Mouse (Mus musculus) regulatory T cell (primary cell): ENCODE results near the gene Mms19.

ENCODE experiments used
- in situ Hi-C: fragments of 300-600 bp; cut with MboI, MseI; formaldehyde crosslinking; loops from one replicate; pipeline ENCODE4 v1.15.1; 2025; ENCODE audit warnings: high pct_unique_total_duplicates

The Mms19 gene

DNA sequence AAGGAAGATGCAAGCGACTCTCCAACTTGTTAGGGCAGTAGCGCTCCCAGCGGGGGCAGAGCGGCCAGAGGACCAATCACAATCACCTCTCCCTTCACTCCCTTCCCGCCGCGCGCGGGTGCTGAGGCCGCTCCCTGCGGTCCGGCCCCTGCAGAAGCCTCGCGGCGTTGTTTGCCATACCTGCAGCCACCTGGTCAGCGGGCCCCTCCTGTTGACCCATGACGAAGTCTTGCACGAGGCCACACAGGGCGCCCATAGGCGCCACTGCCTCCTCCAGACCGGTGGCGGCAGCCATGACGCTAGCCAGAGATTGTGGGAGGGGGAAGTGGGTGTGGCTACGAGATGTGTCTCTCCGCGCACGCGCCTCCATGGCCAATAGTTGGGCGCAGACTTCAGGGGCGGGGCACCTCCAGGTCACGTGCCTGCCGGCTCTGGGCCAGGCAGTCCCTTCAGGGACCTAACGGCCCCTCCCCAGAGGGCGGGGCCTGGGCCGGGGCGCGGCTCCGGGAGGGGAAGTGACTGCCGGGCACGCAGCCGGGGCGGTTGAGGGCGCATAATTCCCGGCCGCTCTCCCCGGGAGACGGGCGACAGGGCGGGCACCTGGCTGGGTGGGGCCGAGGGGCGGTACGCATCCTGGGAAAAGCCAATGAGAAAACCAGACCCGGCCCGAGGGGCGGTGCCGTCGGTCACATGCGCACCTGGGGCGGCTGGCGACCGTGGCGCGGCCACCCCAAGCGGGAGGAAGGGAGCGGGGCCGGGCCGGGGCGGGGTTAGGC, at the start of gene Mms19:
TSS of gene Mms19 (minus strand) at position 339 of the 776 bp plus-strand sequence.
- in situ Hi-C loops = no loop called here

DNA sequence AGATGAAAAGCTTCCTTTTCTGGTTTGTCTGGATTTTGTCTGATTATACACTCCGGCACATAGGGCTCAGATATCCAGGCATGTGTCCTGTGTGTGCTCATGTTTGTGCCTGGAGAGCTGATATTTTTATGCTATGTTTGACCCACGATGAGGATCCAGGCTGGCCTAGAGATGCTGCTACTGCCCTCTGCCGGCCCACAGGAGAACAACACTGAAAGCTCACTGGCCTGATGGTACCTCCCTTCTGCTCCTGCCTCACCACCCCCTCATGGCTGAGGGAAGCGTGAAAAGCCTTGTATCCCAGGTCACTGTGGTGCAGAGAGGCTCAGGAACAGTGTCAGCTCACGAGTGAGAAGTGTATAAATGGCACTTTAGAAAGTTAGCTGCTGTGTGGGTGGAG, 45.2 kb upstream of the Mms19 start:
- in situ Hi-C loops = no loop called here

DNA sequence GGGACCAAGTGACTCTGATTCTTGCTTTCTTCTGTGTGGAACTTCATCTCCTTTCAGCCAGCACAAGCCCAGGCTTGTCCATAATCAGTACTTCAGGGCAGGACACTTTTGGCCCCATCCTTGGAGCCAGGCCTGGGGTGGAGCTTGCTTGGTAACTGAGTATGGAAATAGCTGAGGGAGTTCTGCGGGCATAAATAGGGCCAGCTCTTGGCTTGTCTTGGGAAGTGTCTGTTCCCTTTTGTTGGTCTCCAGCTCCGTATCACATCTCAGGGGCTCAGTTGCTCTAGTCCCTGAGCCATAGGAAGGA, 41.5 kb upstream of the Mms19 start:
- in situ Hi-C loops = no loop called here

DNA sequence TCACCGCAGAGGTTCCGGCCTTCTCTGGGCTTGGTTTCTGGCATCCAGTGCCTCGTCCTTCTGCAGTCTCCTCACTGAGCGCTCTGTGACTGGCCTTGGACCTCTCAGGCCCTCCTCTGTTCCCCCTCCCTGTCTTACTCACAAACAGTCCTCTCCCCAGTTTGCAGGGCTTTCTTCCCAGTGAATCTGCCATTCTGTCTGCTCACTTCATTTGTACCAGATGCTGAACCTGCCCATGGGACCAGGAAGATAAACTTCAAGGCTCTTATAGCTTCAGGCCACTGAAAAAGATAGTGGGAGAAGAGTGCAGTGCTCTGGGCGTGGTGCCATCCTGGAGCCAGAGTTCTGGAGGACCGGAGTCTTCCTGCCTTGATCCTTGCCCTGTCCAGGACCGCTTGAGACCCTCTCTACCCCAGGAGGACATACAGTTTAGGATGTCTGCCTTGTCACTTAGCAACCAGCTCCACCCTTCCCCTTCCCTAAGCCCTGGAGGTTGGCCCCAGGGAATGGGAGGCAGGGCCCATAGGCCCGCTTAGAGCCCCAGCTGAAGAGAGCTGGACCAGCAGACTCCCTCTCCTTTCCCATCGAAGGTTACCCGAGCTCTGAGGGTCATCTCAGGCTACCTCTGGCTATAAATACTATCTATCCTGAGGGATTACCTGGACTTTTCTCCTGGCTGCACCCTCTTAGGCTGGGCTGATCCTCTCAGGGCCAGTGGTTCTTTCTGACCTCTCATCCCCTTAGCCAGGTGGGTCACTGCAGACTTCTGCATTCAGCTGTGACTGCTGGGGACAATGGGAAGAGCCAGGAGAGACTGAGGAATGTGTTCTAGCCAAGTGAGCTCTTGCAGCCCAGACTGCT, 41.0 kb upstream of the Mms19 start:
- in situ Hi-C loops = no loop called here

DNA sequence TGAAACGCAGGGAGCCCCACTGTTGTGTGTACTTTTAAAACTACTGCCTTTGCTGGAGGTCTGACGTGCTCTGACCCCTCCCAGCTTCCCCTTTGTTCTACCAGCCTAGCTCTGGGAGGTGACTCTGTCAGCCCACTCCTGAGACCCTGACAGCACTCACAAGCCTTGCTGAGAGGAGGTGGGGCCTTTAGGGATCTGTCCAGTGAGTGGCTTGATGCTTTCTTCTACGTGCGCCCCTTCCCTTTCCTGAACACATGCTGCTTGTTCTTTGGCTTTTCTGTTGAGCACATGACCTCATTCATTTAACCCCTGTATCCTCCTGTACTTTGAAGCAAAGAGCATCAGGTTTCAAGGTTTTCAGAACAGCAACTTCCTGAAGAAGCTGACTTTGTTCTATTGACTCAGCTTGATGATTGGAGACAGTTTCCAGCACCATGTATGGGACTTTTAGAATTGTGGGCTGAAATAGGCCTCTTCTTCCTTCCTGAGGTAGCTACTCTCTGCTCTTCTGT, 38.1 kb upstream of the Mms19 start:
- in situ Hi-C loops = no loop called here

DNA sequence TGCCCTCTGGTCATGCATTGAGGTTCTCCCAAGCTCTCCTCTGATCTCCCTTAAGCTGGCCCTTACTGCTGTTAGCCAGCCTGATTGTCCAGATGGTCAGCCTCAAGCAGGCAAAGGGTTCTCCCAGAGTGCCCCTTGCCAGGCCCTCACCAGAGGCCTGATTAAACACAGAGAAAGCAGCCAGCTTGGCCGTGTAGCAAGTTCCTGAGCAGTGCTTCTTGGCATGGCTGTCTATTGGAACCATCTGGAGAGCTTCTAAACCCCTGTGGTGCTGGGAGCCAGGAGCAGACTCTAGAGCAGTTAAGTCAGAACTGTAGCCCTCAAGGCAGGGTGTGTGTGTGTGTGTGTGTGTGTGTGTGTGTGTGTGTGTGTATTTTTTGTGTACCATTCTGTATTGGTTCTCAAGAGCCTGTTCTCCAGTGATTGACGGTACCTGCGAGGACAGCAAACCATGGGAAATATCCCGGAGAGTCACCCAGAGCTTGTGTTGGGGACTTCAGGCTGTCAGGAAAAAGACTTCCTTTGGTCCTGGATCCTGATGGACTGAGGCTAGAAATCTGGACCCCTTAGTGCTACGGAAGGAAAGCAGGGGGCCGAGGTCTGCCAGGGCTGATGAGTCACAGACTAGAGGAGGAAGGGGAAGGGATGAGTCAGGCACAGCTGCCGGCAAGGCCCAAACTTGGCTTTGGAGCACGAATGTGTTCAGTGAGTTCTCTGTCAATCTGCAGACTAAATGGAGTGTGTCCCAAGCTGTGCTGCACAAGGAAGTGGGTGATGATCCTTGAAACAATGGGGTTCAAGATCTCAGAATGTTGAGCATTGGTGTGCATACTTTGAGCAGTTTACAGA, 36.7 kb upstream of the Mms19 start:
- in situ Hi-C loops = no loop called here

DNA sequence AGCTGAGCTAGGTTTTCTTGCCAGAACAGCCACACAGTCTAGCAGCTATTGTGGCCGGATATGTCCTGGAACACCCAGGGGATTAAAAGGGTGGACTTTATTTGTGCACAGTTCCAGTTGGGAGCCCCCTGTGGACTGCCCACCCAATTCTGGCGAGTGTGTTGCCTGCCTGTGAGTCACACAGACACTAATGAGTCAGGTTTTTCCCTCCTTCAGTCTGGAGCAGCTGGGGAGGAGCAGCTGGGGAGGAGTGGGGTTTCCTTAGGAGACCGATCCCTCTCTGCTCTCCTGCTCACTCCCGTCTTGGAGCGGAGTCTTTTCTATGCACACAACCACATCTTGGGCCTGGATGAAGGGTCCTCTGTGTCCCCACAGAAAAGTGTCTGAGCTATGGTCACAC, 35.9 kb upstream of the Mms19 start:
- in situ Hi-C loops = no loop called here

DNA sequence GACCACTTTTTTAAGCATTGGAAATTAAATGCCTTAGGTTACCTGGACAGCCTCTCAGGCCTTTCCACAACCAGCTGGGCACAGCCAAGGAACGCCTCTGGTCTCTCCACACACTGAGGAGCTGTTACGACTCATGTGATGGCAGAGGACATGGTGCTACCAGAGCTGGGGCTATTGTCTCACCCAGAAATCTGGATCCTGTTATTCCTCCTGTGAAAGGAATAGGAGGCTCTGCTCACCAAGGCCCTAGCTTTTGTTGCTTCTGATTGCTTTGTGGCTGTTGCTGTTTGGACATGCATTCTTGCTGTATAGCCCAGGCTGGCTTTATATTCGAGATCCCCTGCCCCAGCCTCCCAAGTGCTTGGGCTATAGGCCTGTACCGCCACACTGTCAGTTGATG, 35.3 kb upstream of the Mms19 start:
- in situ Hi-C loops = no loop called here

DNA sequence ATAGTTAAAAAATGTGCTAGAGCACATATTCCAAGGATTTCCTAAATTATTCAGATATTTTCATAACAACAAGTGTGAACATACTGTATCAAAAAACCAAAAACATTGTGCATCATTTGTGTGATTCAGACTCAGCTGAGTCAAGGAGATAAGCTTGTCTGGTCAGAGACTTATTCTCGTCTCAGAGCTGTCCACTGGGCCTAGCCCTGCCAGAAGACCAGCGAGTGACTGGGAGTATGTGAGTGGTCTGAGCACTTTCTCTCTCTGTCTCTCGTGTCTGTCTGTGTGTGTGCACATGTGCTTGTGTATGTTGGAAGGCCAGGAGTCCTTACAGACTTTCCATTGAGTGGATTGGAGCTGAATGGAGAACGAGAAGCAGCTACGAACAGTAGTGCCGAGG, 34.0 kb upstream of the Mms19 start:
- in situ Hi-C loops = no loop called here

DNA sequence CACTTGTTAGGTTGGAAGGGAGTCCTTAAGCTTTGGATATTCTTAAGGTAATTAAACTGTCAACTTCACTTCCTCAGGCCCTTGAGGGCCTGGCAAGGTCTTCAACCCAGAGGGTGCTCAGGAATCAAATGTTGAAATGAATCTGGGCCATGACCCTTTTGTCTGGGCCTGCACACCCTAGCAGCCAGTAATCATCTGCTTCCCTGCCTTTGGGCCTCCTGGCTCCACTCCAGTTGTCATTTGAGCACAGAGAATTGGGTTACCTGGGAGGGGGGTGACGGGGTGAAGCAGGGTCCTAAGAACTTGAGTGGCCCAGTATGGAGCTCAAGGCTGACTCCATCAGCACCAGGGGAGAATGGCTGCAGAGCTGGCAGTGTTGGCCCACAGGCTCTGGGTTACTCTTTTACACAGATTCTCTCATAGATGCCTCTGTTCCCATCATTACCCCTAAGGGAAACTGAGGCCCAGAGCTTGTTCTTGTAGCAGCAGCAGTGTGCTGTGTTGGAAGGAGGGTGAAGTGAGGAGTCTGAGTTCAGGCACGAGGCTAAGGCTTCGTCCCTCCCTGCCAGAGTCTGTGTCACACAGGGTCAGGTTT, 33.4 kb upstream of the Mms19 start:
- in situ Hi-C loops = no loop called here

DNA sequence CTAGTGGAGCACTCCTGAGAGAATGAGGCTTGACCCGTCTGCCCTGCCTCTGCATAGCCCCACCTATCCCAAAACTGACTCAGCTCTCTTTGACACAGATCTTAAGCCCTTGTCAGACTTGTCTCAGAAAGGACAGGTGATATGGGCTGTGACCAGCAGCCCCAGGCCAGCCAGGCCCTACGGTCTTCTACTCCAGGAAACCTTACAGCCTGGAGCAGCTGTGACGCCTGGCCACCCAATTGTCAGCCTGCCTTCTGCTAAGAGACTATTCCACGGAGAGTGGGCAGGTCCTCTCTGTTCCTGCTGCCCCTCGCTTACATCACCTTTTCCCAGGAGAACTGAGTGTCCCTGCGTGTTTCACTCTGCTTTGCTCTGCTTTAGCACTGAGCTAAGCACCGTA, 30.2 kb upstream of the Mms19 start:
- in situ Hi-C loops = no loop called here

DNA sequence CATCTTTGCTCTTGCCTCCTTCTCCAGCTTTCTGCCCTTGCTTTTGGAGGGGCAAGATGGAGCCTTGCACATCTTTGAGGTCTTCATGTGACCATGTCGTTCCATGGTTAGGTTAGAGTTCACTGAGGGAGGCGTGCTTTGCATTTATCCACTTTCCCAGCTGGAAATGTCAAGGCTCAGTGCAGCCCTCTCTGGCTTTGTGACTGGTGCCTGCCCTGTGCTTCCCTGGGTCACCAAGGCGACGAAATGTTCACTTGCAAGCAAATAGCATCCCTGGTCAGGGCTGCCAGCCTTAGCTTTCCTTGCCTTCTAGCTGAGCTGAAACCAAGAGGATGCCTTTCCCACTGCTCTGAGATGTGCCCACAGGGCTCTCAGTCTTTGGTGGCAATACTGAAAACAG, 29.5 kb upstream of the Mms19 start:
- in situ Hi-C loops = no loop called here

DNA sequence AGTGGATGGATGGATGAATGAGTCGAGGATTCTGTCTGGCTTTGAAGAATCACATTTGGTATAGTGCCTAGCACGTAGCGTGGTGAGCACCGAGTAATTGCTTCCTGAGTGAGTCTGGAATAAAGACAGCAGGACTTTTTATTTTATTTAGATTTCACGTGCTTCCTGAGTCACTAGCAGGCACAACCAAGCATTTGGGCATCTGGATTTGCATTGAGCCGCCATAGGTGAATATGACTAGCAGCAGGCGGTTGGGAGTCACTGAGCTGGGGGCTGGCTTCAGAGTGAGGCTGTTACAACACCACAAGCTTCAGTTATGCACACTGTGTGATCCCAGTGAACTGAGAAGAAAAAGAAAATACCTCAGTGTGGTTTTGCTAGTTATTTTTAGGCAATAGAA, 28.1 kb upstream of the Mms19 start:
- in situ Hi-C loops = no loop called here

DNA sequence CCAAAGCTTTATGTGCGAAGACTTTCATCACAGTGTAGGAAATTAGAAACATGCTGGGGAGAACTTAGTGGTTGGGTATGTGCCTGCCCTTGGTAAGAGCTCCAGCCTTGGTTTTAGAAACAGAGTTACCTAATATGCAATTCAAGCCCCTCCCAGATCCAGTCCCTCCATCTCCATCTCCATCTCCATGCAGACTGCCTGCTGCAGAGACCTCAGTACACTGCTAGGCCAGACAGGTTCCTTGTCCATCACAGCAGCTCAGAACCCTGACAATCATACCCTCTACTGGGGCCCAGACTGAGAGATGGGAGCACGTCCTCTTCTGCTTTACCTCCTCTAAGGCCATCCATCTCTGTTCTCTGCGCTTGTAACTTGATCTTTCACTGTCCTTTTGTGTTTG, 27.6 kb upstream of the Mms19 start:
- in situ Hi-C loops = no loop called here

DNA sequence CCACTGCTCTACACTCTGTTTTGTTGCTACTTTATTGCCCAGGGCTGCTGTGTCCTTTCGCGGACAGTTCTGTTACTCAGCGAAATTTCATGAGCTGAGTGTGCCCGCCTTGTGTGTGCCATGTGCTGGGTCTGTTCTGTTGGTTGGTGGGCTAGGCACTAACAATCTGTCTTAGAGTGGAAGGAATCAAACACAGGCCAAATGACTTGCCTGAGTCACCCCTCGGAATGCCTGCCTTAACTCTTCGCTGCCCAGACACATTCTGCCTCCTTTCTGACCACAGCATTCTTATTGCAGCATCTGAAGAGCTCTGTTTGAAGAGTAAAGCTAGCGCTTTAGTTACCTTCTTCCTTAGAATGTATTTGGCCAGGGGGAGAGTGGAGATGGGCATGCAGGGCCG, 25.6 kb upstream of the Mms19 start:
- in situ Hi-C loops = no loop called here

DNA sequence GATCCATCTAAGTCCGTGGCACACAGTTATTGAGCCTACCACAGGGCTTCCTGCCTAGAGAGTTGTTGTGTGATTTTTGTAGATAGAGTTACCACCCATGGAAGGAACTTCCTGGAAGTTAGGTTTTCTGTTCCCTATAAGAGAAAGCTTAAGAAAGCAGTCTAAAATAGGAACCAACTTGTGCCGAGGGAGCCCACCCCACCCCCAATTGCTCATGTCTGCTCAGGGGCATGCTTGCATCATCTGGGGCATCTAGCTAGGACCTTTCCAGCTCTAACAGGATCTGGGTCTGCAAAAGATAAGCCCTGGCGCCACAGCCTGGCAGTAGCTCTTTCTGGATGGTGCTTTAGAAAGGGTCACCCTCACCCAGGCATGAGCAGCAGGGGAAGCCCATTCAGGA, 24.7 kb upstream of the Mms19 start:
- in situ Hi-C loops = no loop called here

DNA sequence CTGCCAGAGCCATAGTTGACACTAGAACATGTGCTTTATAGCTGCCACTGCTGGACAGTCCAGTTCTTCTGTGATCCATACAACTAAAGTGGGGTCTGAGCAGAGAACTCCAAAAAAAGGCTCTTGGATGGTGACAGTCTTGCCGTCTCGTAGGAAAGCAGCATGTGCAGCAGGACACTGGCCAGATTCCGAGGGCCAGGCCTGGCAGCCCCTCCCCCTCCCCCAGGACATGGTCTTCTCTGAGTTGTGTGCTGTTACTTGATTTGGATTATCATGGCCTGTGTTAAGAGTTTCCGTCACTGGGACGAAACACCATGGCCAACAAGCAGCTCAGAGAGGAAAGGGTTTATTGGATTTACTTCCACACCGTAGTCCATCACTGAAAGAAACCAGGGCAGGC, 23.3 kb upstream of the Mms19 start:
- in situ Hi-C loops = no loop called here

DNA sequence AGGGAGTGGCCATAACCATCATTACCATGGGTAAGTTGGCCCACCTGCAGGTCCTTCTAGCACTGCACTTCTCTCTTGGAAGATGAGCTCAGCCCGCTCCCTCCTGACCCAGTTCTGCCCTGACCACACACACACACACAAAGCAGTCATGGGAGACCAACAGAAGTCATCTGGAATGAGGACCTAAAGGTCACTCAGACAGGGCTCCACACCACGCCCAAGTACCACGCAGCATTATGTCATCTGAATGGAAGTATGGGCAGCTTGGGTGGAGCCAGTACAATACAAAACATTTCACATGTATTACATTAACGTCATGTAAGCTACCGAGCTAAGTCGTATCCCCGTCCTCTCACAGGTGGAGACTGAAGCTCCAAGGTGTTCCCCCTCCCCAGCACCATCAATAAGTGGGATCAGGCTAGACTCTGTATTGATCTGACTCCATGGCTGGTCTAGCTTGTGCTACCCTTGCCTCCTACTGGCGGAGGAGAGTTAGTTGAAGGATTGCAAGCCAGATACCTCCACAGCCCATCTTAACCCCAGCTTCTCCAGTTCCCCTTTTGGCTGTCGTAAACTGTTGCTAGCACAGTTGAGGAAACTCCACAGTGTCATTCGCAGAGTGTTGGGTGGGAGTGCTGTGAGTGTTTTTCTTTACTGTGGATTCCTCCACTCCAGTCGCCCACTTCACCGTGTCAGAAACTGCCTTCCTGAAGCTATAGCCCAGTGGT, 20.5 kb upstream of the Mms19 start:
- in situ Hi-C loops = no loop called here

DNA sequence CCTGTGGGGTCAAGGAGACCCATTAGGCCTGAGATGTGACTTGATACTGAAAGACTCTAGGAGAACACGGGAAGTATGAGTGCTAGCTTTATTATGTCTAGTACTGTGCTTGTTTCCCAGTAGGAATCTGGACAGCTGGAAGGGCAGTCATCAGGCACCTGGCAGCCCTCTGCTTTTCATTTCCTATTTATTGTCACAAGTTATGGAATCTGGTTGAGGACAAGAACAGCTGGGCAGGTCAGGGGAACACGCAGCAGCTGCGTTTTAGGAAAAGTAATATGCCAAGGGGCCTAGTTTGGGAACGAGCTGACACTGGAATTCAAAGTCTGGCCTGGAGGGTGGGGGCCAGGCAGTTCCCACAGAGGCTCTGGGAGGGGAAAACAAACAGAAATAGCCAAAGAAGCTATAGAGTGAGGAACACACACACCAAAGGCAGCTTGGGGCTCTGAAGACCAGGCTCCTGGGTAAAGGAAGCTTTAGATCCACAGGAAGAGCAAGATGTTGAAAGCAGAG, 19.5 kb upstream of the Mms19 start:
- in situ Hi-C loops = no loop called here

DNA sequence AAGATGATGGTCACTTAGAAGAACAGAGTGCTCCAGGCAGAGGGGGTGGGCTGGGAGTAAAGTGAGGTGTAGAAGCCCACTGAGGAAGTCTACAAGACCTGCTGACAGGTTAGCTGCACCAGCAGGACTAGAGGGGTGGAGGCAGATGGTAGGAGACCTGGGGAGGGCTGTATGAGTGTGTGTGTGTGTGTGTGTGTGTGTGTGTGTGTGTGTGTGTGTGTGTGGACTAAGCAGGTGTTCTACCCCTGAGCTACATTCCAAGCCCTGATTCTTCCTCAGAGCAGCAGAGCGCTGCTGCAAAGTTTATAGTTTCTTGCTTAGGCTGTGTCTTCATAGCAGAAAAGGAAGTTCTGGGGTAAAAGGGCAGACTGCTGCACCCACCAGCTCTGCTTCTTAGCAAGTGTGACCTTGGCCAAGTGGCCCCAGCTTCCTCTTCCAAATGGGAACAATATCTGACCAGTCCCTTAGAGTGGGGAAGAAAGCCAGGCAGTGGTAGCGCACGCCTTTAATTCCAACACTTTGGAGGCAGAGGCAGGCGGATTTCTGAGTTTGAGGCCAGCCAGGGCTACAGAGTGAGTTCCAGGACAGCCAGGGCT, 18.8 kb upstream of the Mms19 start:
- in situ Hi-C loops = no loop called here
